Mouse (Mus musculus): ENCODE results near the gene Crygn.

Crygn gene

GRCm38 (mm10) chr5:24709962-24710361 lies 47.8 kb downstream of the Crygn start:
- no peak for DNase-seq (ENCODE audit: low read depth)

GRCm38 (mm10) chr5:24704615-24705014 lies 53.2 kb downstream of the Crygn start:
- no peak for DNase-seq (ENCODE audit: low read depth)

DNA sequence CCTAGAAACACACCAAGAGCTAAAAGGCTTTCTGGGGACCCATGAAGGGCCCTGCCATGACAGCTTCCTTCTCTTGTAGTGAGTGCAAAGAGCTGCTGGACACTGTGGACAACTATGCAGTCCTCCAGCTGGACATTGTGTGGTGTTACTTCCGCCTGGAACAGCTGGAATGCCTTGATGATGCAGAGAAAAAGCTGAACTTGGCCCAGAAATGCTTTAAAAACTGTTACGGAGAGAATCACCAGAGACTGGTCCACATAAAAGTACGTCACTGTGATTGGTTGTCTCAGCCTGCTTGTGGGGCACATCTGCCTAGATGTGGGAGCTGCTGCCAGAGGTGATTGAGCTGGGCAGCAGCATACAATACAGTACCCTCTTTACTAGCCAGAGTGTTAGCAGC lies 56.5 kb downstream of the Crygn start:
- no peak for DNase-seq (ENCODE audit: low read depth)
